Mouse (Mus musculus): ENCODE data around the gene Krt4. TPM values are rescaled to one million over a fixed set of nuclear protein-coding genes. Genes with fewer than 3 reads are reported as not detected.

The Krt4 gene
- polyA plus RNA-seq, 1 experiment from 2014 or later, result not detected

DNA sequence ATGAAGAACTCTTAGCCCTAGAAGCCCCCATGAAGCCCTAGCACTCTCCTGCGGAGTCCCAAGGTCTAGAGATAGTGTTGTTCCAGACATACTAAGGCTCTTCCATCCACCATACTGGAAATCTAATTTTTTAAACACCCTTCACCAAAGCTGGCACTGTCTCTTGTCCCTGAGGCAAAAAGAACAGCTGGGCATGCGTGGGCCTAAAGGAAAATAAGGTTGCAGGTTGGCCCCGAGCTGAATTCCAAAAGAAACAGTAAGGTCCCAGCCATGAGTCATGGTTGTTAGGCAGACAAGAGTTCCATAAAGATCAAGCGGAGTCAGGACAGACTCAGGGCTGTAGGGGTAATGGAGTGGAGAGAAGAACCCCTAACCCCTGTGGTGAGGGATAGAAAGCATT, 51.3 kb downstream of the Krt4 start:
- H3K4me1 ChIP-seq (replicated peaks; ENCODE audit: control insufficient read depth, insufficient read depth, low read length), result no peaks in the 10 kb centered on the region
- no peak for ATAC-seq (replicated peaks; ENCODE audit: low FRiP score)
- DNase-seq (ENCODE audit: low spot score), result no peak
- no peak overlapping the region for H3K9ac ChIP-seq (ENCODE audit: low read length)
- H3K36me3 ChIP-seq (ENCODE audit: control insufficient read depth, insufficient read depth, low read length), result no peaks in the 10 kb centered on the region
- no peaks in the 10 kb centered on the region for H3K9me3 ChIP-seq (ENCODE audit: control insufficient read depth, low read length)
- H3K4me3 ChIP-seq (ENCODE audit: low read depth, low read length), result no peak overlapping the region
- H3K27ac ChIP-seq (ENCODE audit: low read depth, low read length), result no peak overlapping the region
- no peak overlapping the region for H3K4me2 ChIP-seq (ENCODE audit: low read depth, low read length, severe bottlenecking)
- 72% methylated on average over 4 of the region's 4 CpGs for WGBS
- H3K27me3 ChIP-seq (ENCODE audit: control insufficient read depth, insufficient read depth, low read length), result no peaks in the 10 kb centered on the region

DNA sequence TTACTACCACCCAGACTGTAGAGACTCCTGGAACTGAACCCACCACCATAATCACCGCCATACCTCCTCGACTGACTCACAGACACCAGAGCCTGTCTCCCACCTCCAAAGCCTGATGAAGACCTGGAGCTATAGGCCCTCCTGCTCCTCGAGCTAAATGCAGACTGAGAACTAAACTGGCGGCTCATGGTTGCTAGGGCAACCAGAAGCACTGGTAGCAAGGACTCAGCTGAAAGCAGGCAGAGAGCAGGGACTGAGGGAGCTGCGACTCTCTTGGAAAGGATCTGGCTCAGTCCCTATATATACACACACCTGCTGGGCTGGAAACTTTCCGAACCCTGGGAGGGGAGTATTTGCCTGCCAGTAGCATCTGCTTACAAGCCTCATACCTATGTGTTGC, 55.1 kb downstream of the Krt4 start, which contains the start of gene Krt77:
Gene Krt77, minus strand, starts transcription at position 275 of the 400 bp plus-strand sequence.
- H3K36me3 ChIP-seq (ENCODE audit: control insufficient read depth, insufficient read depth, low read length), result no peaks in the 10 kb centered on the region
- no peak within 1 kb of the TSS for H3K4me2 ChIP-seq (ENCODE audit: low read depth, low read length, severe bottlenecking)
- WGBS, result 32% methylated on average over 6 of the region's 6 CpGs
- H3K27ac ChIP-seq (ENCODE audit: low read depth, low read length), result no peak within 1 kb of the TSS
- DNase-seq (ENCODE audit: low spot score) (no peak), ATAC-seq (replicated peaks; ENCODE audit: low FRiP score) (no peak)
- no peaks in the 10 kb centered on the region for H3K4me1 ChIP-seq (replicated peaks; ENCODE audit: control insufficient read depth, insufficient read depth, low read length)
- no peak within 1 kb of the TSS for H3K4me3 ChIP-seq (ENCODE audit: low read depth, low read length)
- no peak within 1 kb of the TSS for H3K9ac ChIP-seq (ENCODE audit: low read length)
- no peaks in the 10 kb centered on the region for H3K27me3 ChIP-seq (ENCODE audit: control insufficient read depth, insufficient read depth, low read length)
- no peaks in the 10 kb centered on the region for H3K9me3 ChIP-seq (ENCODE audit: control insufficient read depth, low read length)

Small RNA genes within 50 kb of the gene (microRNA-seq; reads per million reads assigned to microRNA genes)
- gene Gm44356 (ENCODE audit: insufficient number of aligned reads), result not detected

Other genes starting within 250 kb of the Krt4 start
- not detected in 2 replicates for gene Krt6b, start 244.4 kb downstream of the Krt4 start, polyA plus RNA-seq (2014; fragmentation: Nextera tagmentation; extraction: Ambion mirVana)
- not detected in 2 replicates for gene Krt6a, start 230.4 kb downstream of the Krt4 start, polyA plus RNA-seq (2014; fragmentation: Nextera tagmentation; extraction: Ambion mirVana)
- 0.57 and 0.67 TPM in 2 replicates for gene Krt5, start 211.8 kb downstream of the Krt4 start, polyA plus RNA-seq (2014; fragmentation: Nextera tagmentation; extraction: Ambion mirVana)
- not detected in 2 replicates for gene Krt71, start 181.6 kb downstream of the Krt4 start, polyA plus RNA-seq (2014; fragmentation: Nextera tagmentation; extraction: Ambion mirVana)
- gene Krt72, start 138.3 kb downstream of the Krt4 start, polyA plus RNA-seq (2014; fragmentation: Nextera tagmentation; extraction: Ambion mirVana), result not detected in 2 replicates
- gene Krt73, start 122.4 kb downstream of the Krt4 start, polyA plus RNA-seq (2014; fragmentation: Nextera tagmentation; extraction: Ambion mirVana), result 0.12 TPM in 1 of 2 replicates, not detected in the other
- not detected in 2 replicates for gene Krt2, start 106.6 kb downstream of the Krt4 start, polyA plus RNA-seq (2014; fragmentation: Nextera tagmentation; extraction: Ambion mirVana)
- 2.6 TPM in 2 replicates for gene Krt1, start 73.9 kb downstream of the Krt4 start, polyA plus RNA-seq (2014; fragmentation: Nextera tagmentation; extraction: Ambion mirVana)
- gene Krt77, start 55.0 kb downstream of the Krt4 start, polyA plus RNA-seq (2014; fragmentation: Nextera tagmentation; extraction: Ambion mirVana), result not detected in 2 replicates
- not detected in 2 replicates for gene Krt76, start 31.8 kb downstream of the Krt4 start, polyA plus RNA-seq (2014; fragmentation: Nextera tagmentation; extraction: Ambion mirVana)
- 0.12 TPM in 1 of 2 replicates, not detected in the other for gene Krt79, start 15.6 kb upstream of the Krt4 start, polyA plus RNA-seq (2014; fragmentation: Nextera tagmentation; extraction: Ambion mirVana)
- not detected in 2 replicates for gene Krt78, start 29.6 kb upstream of the Krt4 start, polyA plus RNA-seq (2014; fragmentation: Nextera tagmentation; extraction: Ambion mirVana)
- gene Krt8, start 79.7 kb upstream of the Krt4 start, polyA plus RNA-seq (2014; fragmentation: Nextera tagmentation; extraction: Ambion mirVana), result 16.2 and 19.2 TPM in 2 replicates
- 12.0 and 13.6 TPM in 2 replicates for gene Krt18, start 103.4 kb upstream of the Krt4 start, polyA plus RNA-seq (2014; fragmentation: Nextera tagmentation; extraction: Ambion mirVana)
- gene Eif4b, start 149.0 kb upstream of the Krt4 start, polyA plus RNA-seq (2014; fragmentation: Nextera tagmentation; extraction: Ambion mirVana), result 122 and 129 TPM in 2 replicates
- 8.8 and 10.5 TPM in 2 replicates for gene Tns2, start 175.7 kb upstream of the Krt4 start, polyA plus RNA-seq (2014; fragmentation: Nextera tagmentation; extraction: Ambion mirVana)
- 12.0 and 12.1 TPM in 2 replicates for gene Spryd3, start 211.5 kb upstream of the Krt4 start, polyA plus RNA-seq (2014; fragmentation: Nextera tagmentation; extraction: Ambion mirVana)
- gene Igfbp6, start 219.6 kb upstream of the Krt4 start, polyA plus RNA-seq (2014; fragmentation: Nextera tagmentation; extraction: Ambion mirVana), result 0.33 TPM in 1 of 2 replicates, not detected in the other
- gene Soat2, start 225.8 kb upstream of the Krt4 start, polyA plus RNA-seq (2014; fragmentation: Nextera tagmentation; extraction: Ambion mirVana), result not detected in 2 replicates